Mouse (Mus musculus) naive thymus-derived CD4-positive, alpha-beta T cell, adult 2 months (primary cell): Measurements from ENCODE around the gene Hrh2.

Experiments
- DNase-seq: peaks from one replicate; pipeline ENCODE4 v3.0.0-alpha.2; 2011; ENCODE audit warnings: low read depth

The Hrh2 gene

DNA sequence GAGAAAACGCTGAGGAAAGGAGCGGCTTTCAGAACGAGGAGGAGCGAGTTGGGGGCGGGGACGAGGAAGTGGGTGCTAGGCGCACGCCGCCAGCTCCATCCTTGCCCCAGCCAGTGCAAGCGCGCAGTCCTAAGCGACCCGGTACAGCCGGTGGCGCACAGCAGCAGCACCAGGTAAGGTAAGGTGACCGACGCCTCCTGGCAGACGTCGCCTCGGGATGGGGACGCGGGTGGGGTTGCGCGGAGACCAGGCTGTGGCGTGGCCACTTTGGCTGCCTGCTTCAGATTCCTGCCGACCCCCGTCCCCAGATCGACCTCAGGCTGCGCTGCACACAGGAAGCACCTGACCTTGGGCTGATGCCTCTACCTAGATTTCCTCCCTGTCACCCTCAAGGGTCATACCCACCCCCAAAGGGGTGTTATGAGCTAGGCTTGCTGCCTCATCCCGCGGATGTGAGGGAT lies at the start of gene Hrh2:
Hrh2 (plus strand) TSS at position 109 of the 461 bp plus-strand sequence.
- DNase-seq: peak; percentile 65

DNA sequence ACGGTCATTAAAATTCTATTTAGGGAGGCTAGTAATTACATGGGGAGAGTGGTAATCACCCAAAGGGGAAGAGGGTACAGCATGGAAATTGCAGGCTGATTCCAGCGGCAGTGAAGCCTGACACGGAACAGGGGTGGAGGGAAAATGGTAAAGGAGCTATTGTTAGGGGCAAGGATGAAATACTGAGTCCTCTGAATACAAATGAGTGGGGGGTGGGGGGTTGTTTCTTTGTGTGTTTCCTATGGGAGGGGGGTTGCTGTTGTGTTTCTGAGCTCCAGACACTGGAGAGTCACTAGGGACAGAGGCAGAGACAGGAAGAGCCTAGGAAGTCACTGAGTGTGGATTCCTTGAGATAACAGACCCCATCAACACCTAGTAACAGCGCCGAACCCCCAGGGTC lies 48.1 kb upstream of the Hrh2 start:
- DNase-seq: no peak

DNA sequence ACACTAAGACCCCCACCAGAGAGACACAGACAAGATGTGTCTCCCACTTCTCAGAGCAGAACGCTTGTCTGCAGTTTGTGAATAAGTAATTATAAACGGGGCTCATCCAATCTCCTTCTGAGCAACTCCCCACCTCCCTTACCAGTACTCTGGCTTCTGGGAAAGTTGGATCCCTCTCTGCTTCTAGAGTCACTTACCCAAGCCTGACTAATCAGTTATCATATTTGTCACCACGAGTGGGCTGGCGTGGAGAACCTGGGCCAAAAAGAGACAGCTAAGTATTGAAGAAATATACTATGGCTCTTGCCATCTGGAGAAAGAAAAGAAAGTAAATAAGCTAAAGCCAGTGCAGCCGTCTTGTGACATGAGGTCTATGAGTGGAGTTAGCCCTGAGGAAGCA lies 47.3 kb upstream of the Hrh2 start:
- DNase-seq: no peak

DNA sequence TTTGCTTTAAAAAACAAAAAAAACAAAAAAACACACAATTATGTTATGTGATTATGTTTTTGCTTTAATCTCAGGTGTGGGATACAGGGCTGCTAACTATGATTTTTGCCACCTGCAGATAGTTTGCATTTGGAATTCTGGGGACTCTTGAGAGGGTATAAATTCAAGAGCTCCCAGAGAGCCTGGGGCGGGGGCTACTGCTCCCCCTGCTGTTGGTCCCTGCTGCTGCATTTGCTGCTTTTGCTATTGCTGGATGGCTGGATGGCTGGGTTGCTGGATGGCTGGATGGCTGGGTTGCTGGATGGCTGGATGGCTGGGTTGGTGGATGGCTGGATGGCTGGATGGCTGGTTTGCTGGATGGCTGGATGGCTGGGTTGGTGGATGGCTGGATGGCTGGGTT lies 44.6 kb upstream of the Hrh2 start:
- DNase-seq: no peak

DNA sequence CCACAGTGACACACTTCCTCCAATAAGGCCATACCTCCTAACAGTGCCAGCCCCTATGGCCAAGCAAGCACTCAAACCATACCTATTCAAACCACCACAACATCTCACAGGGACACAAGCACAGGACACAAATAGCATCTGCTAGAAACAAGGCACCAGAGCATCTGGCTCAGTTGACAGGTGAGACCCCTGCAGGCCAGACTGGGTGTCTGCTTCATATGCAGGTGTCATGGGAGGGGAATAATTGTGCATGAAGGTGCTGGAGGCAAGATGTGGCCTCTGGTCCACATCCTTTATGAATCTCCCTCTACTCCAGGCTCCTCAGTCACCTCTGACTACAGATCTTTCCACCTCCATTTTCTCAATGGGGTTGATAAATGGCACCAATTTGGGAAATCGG lies 39.5 kb upstream of the Hrh2 start:
- no peak for DNase-seq

DNA sequence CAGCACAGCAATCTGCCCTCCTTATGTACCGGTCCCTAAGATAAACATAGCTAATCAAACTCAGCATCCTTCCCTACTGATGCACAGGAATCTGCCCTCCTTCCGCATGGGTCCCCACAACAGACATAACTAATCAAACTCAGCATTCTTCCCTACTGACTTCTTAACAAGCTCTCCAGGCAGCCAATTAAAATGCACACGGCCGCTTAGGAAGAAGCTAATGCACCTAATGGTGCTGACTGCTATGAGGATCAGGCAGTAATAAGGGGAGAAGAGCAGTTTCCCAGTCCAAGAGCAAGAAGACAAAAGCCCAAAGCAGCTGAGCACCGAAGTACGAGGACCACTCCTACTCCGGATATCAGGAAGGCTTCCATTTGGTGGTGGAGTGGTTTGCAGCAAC lies 39.0 kb upstream of the Hrh2 start:
- no peak for DNase-seq

DNA sequence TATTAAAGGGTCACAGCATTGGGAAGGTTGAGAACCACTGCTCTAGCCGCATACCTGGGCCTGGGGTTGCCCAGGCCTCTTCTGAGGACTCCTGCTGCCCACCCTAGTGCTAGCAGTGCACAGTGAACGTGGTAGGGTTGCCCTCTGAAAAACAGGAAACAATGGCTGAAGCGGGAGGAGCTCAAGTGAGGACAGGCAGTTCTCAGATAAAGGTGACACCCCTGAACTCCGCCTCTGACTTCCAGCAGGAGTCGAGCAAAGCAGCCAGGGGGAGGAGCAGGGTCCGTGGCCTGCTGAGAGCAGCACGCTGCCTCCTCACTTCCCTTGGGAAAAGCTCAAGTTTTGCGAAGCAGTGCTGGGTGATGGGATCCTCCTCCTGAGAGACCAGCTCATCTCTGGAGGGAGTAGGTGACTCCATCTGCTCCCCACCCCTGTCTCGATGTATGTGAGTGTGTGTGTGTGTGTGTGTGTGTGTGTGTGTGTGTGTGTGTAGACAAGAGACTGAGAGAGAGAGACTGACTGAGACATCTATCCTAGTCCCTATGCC lies 38.2 kb upstream of the Hrh2 start:
- DNase-seq: no peak

DNA sequence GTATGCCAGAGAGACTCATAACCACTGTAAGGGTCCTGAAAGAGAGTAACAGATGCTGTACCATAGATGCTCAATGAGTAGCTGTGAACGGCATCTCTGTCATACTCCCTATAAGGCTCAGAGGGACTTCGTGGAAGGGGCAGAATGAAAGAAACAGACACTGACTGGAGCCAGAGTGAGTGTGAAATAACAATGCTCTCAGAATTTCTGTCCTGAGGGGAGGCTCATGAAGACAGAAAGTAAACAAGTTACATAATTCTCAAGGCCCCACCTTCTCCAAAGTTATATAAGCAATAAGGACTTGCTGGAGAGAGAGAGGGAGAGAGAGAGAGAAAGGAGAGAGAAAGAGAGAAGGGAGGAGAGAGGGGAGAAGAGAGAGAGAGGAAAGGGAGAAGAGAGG lies 36.1 kb upstream of the Hrh2 start:
- no peak for DNase-seq

DNA sequence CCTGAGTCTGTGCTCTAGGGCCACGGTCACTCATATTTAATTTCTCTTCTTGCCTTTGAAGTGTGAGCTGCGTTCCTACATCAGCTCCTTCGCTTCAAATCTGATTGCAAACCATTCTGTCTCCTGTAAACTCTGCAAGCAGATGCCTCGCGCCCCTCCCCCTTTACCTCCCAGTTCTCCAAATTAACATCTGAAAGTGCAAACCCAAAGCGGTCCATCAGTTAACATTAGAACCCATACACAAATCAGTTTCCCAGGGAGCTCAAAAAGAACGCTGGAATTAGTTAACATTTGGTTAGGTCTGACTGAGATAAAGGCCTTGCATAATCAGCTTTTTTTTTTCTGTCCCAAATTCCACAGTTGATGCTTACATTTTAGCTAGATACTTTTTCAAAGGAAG lies 32.7 kb upstream of the Hrh2 start:
- DNase-seq: no peak

DNA sequence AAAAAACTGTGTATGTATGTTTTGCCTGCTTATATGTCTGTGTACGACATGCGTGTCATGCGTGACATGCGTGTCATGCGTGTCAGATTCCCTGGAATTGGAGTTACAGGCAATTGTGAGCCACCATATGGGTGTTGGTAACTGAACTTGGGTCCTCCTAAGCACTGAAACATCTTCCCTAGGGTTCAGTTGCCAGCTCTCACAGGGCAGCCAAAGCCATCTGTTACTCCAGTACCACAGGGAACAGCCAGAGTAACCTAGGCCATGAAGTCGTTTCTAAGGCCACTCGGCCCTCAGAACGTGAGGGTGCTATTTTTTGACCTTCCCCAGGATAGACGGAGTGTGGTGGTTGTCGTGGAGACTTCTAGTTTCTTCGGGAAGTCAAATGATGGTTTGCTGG lies 32.2 kb upstream of the Hrh2 start:
- no peak for DNase-seq

DNA sequence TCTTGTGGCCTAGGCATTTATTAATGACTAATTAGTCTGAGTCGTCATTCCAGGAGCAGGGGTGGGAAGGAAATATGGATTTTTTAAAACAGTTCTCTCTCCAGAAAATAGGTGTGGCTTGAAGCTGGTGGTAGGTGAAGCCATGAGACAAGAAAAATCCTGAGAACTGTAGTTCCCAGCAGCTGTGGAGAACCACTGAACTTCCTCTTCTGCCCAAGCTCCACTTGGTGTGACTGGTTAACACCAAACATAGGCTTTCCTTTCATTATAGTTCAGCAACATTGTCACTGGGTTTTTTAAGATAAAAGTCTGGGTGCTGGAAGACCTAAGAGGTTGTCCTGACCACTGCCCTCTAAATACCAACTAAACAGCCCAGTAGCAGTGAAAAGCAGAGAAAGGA lies 31.4 kb upstream of the Hrh2 start:
- no peak for DNase-seq

DNA sequence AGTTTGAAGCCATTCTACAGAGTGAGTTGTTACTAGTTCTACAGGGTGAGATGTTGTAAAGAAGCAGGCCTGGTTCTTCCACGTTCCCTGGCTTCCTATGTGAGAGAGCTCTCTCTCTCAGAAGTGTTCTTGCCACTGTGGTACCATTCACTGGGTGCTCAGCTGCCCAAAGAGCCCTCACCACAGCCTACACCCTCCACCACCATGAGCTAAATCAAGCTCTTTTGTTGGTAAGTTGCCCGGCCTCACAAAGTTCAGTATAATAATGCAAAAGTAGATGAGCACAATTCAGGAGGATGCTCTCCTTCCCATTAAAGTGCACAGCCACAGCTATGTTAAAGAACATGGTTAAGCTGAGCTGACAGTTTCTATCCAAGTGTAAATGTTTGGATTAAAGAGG lies 30.4 kb upstream of the Hrh2 start:
- no peak for DNase-seq

DNA sequence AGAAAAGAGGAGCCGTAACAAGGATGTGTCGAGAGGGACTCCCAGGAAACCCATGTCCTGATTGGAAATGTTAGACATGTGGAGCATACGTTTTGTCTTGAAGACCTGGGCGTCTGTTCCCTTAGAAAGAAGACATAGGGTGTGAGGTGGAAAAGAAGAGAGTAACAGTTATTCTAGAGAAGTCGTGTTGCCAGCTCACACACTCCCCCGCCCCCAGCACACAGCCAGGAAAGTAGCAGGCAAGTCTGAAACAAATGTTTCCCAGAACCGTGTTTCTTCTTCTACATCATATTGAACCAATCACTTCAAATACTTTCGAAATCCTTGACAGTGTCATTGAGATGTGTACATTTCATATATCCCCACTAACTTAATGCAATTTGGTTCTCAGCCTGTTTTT lies 28.6 kb upstream of the Hrh2 start:
- no peak for DNase-seq

DNA sequence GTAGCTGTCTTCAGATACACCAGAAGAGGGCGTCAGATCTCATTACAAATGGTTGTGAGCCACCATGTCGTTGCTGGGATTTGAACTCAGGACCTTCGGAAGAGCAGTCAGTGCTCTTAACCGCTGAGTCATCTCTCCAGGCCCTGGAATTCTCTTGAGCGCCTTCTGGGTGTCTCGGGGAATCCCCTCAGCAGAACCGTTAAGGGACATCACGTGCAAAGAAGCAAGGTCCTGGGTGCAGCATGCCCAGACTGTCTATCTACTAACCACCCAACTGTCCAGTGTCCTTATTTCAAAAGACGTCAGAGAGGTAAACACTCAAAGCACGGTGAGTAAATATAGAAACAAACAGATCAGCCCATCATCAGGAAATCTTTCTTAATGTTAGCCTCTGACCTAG lies 27.5 kb upstream of the Hrh2 start:
- DNase-seq: no peak

DNA sequence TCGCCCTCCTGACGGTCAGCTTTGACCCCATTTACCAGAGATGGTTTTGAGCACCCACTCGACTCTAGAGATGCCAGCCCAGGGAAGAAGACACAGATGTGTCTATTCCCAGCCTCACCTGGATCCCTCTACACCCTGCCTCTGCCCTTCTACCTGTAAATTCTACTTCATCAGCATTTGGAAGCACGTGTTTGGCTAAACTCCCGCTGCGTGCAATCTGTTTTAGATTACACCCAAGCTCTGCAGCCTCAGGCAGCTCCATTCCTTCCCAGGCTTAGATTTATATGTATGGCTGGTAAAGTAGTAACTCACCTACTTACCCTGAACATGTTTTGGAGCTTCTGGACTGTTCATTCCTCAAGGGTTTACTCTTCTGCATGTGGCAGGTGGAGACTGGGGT lies 26.9 kb upstream of the Hrh2 start:
- no peak for DNase-seq

DNA sequence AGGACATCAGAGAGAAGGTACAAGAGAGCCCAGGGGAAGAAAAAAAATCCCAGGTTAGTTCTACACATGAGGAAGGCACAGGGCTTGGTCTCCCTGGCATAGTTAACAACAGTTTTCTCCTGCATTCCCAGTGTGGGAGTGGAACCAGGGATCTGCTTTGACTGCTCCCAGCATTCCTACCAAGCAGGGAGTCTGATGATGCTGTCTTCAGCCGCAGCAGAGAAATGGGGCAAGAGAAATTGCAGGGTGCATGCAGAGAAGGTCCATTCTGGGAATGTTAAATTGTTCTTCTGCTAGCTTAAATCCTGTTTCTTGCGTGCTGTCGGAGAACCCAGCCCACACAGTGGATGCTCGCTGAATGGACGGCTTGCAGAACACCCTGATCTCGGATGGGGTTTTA lies 26.2 kb upstream of the Hrh2 start:
- DNase-seq: no peak

DNA sequence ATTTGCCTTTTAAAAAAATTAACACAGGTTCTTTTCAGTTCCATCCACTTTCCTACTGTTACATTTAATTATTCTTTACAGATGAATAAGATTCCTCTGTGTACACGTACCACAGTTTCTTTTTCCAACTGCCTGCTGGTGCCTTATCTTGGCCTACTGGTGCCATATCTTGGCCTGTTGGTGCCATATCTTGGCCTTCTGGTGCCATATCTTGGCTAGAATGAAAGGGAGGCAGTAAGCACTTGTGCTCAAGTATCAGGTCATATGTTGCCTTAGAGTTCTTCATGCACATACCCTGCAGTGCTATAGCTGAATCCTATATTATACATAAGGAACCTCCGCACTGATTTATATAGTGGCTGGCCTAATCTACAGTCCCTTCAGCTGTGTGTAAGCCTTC lies 24.9 kb upstream of the Hrh2 start:
- no peak for DNase-seq

DNA sequence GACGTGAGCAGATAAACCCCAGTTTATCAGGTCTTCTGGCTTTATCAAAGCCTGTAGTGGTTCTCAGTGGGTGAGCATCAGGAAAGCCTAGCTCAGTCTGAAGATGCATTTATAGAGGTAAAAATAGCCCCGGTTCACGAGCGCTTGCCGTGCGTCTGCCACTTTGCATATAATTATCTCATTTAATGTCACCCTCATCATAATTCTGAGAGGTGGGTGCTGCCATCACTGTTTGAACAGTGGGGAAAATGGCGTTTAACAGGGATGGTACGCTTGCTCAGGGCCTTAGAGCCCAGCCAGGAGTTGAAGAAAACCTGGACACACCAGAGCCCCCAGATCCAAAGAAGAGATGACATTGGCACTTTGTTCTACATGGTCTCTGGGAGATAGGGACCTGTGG lies 23.3 kb upstream of the Hrh2 start:
- no peak for DNase-seq

DNA sequence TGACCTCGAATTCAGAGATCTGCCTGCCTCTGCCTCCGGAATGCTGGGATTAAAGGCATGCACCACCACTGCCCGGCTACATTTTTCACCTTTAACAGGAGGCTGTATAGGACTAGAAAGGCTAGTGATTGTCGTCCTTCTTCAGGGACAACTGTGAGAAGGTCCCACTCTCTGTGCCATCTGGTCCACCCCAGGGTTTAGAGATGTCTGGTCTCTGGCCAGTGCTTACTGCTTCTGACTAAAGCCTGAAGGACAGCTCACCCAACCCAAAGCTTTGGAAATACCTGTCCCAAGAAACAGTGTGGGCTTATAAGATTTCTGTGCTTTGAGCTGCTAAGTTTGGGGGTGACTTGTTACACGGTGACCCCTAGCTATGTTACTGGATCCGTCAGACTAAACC lies 21.6 kb upstream of the Hrh2 start:
- no peak for DNase-seq

DNA sequence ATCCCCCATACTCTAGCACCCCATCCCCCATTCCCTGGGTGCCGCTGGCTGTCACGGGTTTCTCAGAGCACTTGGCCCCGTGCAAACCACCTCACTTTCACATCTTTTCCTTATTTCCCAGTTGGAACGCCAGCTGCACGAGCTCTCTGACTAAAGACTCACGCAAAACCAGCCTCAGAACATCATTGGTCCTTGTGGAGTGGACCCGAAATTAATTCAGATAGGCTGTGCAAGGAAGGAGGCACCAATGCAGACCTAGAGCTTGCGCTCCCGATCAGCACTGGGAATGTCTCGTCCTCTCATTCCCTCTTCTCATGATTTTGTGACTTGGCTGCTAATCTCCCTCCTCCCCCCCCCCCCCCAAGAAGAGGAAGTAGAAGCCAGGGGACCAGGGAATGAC lies 20.6 kb upstream of the Hrh2 start:
- no peak for DNase-seq

DNA sequence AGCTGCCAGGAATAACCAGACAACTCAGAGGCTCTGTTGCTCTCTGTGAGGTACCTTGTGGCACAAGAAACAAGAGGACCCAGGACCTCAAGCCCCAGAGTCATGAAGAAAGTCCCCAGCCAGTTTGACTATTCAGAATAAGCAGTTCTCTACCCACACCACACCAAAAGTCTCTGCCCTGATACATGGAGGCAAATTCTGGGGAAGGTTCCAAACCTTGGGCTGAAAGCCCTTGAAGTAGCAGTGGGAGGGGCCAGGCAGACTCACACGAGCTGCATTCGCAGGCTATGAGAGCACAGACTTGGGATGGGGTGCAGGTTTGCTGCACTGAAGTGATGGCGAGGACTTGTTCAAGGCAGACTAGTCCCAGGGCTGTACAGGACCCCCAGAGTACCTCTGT lies 20.2 kb upstream of the Hrh2 start:
- no peak for DNase-seq

DNA sequence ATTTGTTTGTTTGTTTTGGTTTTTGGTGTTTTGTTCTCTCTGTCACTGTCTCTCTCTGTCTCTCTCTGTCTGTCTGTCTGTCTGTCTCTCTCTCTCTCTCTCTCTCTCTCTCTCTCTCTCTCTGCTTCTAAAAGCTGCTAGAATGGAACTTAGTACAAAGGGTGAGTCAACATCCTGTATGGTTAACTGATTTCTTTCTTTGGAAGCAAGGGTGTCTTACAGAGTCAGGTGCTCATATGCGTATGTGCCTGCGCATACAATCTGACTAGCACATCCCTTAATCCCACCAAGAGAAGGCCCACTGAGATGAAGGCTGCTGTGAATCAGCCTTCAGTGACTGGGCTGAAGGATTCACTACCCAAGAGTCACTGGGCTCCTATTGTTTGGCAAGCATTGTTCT lies 18.0 kb upstream of the Hrh2 start:
- peak; percentile 17 for DNase-seq

DNA sequence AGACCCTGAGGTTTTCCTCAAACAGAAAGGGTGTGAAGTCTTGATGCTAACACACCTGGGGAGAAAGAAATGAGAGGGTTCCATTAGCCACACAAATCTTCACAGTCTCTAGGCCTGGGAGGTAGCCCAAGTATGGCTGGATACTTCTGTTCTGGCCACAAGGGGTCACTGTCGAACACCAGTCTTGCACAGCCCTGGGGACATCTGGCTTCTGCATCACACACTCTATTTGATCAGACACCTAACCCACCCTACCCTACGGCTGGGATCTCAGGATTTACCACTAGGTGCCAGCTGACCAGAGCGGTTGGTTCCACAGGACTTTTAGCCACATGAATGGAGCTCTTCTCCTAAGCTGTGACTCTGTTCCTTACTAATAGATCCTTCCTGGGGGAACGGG lies 17.2 kb upstream of the Hrh2 start:
- peak; percentile 45 for DNase-seq

DNA sequence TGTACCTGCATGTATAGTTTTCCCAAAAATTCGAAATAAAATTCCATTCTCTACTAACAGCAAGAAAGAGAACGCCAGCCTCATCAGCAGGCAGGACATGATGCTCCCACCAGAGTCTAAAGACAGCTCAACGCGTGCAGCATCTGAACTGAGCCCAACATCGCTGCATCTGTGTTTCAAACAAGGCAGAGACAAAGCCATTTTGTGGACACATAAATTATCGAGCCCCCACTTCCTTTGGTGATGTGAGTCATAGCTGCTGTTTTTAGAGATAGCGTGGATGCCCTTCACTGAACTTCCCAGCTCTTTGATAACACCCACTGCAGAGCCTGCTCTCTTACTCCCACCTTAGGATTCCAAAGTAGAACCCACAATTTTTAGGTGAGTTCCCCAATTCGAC lies 16.5 kb upstream of the Hrh2 start:
- DNase-seq: no peak

DNA sequence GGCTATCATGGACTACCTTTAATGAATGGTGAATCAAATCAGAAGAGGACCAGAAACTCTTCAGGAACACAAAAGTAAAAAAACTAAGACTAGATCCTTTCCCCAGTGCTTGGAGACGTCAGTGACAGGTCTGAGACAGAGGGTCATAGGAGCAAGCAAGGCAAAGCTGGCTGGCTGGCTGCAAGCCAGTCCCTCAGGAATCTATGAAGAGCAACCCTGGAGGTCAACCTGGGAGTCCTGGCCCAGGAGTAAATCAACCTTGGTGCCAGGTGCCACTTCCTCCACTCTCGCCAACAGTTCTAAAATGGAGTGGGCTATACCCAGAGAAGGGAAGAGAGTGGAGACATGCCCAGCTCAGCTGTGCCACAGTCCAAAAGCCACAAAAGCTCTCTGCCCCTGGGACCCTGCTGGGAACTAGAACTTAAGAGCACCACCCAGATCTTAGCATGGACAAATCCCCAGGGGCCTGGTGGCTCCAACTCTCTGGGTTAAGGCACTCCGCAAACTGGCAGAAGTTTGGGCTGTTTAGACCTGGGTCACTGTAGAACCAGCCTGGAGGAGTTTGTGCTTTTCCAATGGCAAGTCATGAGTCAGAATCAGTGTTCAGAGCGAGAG lies 15.4 kb upstream of the Hrh2 start:
- DNase-seq: no peak
